Mouse (Mus musculus) embryo, embryonic 11.5 days (tissue): ENCODE data around the gene Gm6899.

Source experiments
- DNase-seq: peaks from one replicate; pipeline ENCODE4 v3.0.0-alpha.2; 2012; ENCODE audit warnings: low read depth, low spot score

Gm6899 gene

GRCm38 (mm10) chr11:26593061-26594059, at the start of gene Gm6899, which contains the start of gene Vrk2:
Gm6899 (plus strand) TSS chr11:26593241.
Vrk2 (minus strand) TSS chr11:26593999.
- DNase-seq: peak; percentile 60

GRCm38 (mm10) chr11:26551551-26551950, 41.5 kb upstream of the Gm6899 start:
- no peak for DNase-seq

- DNase-seq: no peak
Measured at GRCm38 (mm10) chr11:26585409-26586366, 7.4 kb upstream of the Gm6899 start.

GRCm38 (mm10) chr11:26586367-26587183, 6.5 kb upstream of the Gm6899 start:
- DNase-seq: no peak

- DNase-seq: no peak
Measured at GRCm38 (mm10) chr11:26587184-26587524, 5.9 kb upstream of the Gm6899 start.

GRCm38 (mm10) chr11:26592395-26593053, 517 bp upstream of the Gm6899 start:
- DNase-seq: no peak

GRCm38 (mm10) chr11:26594487-26594886, 1.4 kb downstream of the Gm6899 start:
- no peak for DNase-seq

- no peak for DNase-seq
Measured at GRCm38 (mm10) chr11:26596186-26596585, 3.1 kb downstream of the Gm6899 start.

GRCm38 (mm10) chr11:26597145-26597544, 4.1 kb downstream of the Gm6899 start:
- DNase-seq: no peak

GRCm38 (mm10) chr11:26597761-26598160, 4.7 kb downstream of the Gm6899 start:
- DNase-seq: no peak

- DNase-seq: no peak
Measured at GRCm38 (mm10) chr11:26598876-26599275, 5.8 kb downstream of the Gm6899 start.

- DNase-seq: no peak
Measured at GRCm38 (mm10) chr11:26600692-26601091, 7.7 kb downstream of the Gm6899 start.

- DNase-seq: no peak
Measured at GRCm38 (mm10) chr11:26601571-26602175, 8.6 kb downstream of the Gm6899 start.

- DNase-seq: no peak
Measured at GRCm38 (mm10) chr11:26604061-26604655, 11.1 kb downstream of the Gm6899 start.

GRCm38 (mm10) chr11:26608795-26609194, 15.8 kb downstream of the Gm6899 start:
- DNase-seq: no peak

- no peak for DNase-seq
Measured at GRCm38 (mm10) chr11:26618475-26619223, 25.6 kb downstream of the Gm6899 start.

GRCm38 (mm10) chr11:26622727-26623126, 29.7 kb downstream of the Gm6899 start:
- no peak for DNase-seq

GRCm38 (mm10) chr11:26636239-26636638, 43.2 kb downstream of the Gm6899 start:
- DNase-seq: no peak

- DNase-seq: no peak
Measured at GRCm38 (mm10) chr11:26640314-26640785, 47.3 kb downstream of the Gm6899 start.
